Mouse (Mus musculus) cerebellum, adult 8-10 months (tissue): ENCODE results near the gene Kif1bp.
A peak's percentile ranks its signal among the peaks of the same experiment; 100 is the strongest.
"Not testable (repeated sequence)": the region's sequence is repeated elsewhere in the genome, so short reads cannot be mapped to it uniquely, and the experiment has no call there.

ENCODE experiments used
- DNase-seq: peaks from one replicate; pipeline ENCODE4 v3.0.0; 2022

Gene Kif1bp

GRCm38 (mm10) chr10:62578338-62579100 lies at the start of gene Kif1bp:
Gene Kif1bp (minus strand): TSS chr10:62578457.
- DNase-seq, result peak; percentile 95

GRCm38 (mm10) chr10:62604161-62604560 lies 25.9 kb upstream of the Kif1bp start:
- no peak for DNase-seq

- DNase-seq, result no peak
These were observed 25.2 kb upstream of the Kif1bp start for GRCm38 (mm10) chr10:62603233-62604030.

GRCm38 (mm10) chr10:62602177-62603040 lies 24.2 kb upstream of the Kif1bp start, which contains the start of gene Ddx21:
Gene Ddx21 (minus strand): TSS chr10:62602281.
- peak; percentile 79 for DNase-seq

GRCm38 (mm10) chr10:62601833-62602176 lies 23.5 kb upstream of the Kif1bp start:
- DNase-seq, result no peak

GRCm38 (mm10) chr10:62601053-62601791 lies 23.0 kb upstream of the Kif1bp start:
- DNase-seq, result no peak

GRCm38 (mm10) chr10:62600056-62600455 lies 21.8 kb upstream of the Kif1bp start:
- no peak for DNase-seq

- not testable (repeated sequence) for DNase-seq
These were observed 21.1 kb upstream of the Kif1bp start for GRCm38 (mm10) chr10:62599311-62599710.

GRCm38 (mm10) chr10:62592496-62592895 lies 14.2 kb upstream of the Kif1bp start:
- DNase-seq, result no peak

GRCm38 (mm10) chr10:62590200-62590599 lies 11.9 kb upstream of the Kif1bp start:
- peak; percentile 83 for DNase-seq

GRCm38 (mm10) chr10:62588616-62589015 lies 10.4 kb upstream of the Kif1bp start:
- DNase-seq, result peak; percentile 22

- no peak for DNase-seq
These were observed 5.0 kb upstream of the Kif1bp start for GRCm38 (mm10) chr10:62583245-62583644.

- no peak for DNase-seq
These were observed 4.4 kb upstream of the Kif1bp start for GRCm38 (mm10) chr10:62582701-62583100.

GRCm38 (mm10) chr10:62582263-62582662 lies 4.0 kb upstream of the Kif1bp start:
- no peak for DNase-seq

- DNase-seq, result not testable (repeated sequence)
These were observed 872 bp upstream of the Kif1bp start for GRCm38 (mm10) chr10:62579129-62579528.

GRCm38 (mm10) chr10:62577673-62578337 lies 452 bp downstream of the Kif1bp start:
- no peak for DNase-seq

GRCm38 (mm10) chr10:62575001-62575400 lies 3.3 kb downstream of the Kif1bp start:
- no peak for DNase-seq

- DNase-seq, result no peak
These were observed 8.0 kb downstream of the Kif1bp start for GRCm38 (mm10) chr10:62570126-62570871.

- DNase-seq, result no peak
These were observed 9.4 kb downstream of the Kif1bp start for GRCm38 (mm10) chr10:62568861-62569260.

- DNase-seq, result no peak
These were observed 20.5 kb downstream of the Kif1bp start for GRCm38 (mm10) chr10:62557736-62558135.

GRCm38 (mm10) chr10:62556558-62556901 lies 21.7 kb downstream of the Kif1bp start:
- DNase-seq, result no peak
